Mouse (Mus musculus): Measurements from ENCODE around the gene Naaladl2. TPM values are rescaled to one million over a fixed set of nuclear protein-coding genes. Genes with fewer than 3 reads are reported as not detected.

Gene Naaladl2
- polyA plus RNA-seq, 1 experiment from 2014 or later = 2.0 TPM

- H3K27me3 ChIP-seq (ENCODE audit: control insufficient read depth, insufficient read depth, low read depth, low read length) = no peaks in the 10 kb centered on the region
- no peaks in the 10 kb centered on the region for H3K9me3 ChIP-seq (ENCODE audit: control insufficient read depth, low read length)
- H3K4me3 ChIP-seq (ENCODE audit: low read length) = no peak overlapping the region
- ATAC-seq (ENCODE audit: low read depth) = no peak
- no peaks in the 10 kb centered on the region; the same call in 1 of the 2 replicates for H3K4me1 ChIP-seq (replicated peaks; ENCODE audit: control insufficient read depth, insufficient read depth, low read length)
- H3K27ac ChIP-seq (ENCODE audit: low read length) = no peak overlapping the region
- H3K9ac ChIP-seq (ENCODE audit: low read length) = no peak overlapping the region
- 59% methylated on average over 4 of the region's 4 CpGs for WGBS
- H3K4me2 ChIP-seq (ENCODE audit: low read depth, low read length) = no peak overlapping the region
- no peaks in the 10 kb centered on the region for H3K36me3 ChIP-seq (ENCODE audit: control insufficient read depth, insufficient read depth, low read length)
Measured at GRCm38 (mm10) chr3:25113107-25113506, 31.0 kb downstream of the Naaladl2 start.

- H3K27ac ChIP-seq (ENCODE audit: low read length) = no peak overlapping the region
Measured at GRCm38 (mm10) chr3:25108997-25109396, 35.1 kb downstream of the Naaladl2 start.

DNA sequence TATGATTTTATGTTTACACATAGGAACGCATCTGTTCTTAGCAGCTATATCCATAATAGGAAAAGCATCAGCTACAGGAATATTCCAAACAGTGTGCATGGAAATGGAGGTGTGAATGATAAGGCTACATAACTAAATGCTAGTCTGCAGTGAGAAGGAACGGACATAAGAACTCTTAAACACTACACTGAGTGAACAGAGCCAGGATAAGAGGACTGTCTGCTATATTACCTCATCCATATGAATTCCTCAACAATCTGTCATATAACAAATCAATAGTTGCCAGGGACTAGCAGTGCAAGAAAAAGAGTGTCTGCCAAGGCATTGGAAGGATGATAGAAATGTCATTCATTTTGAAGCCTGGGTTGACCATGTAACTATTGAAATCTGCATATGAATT is 51.1 kb downstream of the Naaladl2 start:
- Histone ChIP-seq H3K4me1 (replicated peaks; ENCODE audit: control insufficient read depth, insufficient read depth, low read length) (no peaks in the 10 kb centered on the region), H3K4me3 (ENCODE audit: low read length) (no peak overlapping the region), H3K9ac (ENCODE audit: low read length) (no peak overlapping the region), H3K36me3 (ENCODE audit: control insufficient read depth, insufficient read depth, low read length) (no peaks in the 10 kb centered on the region), H3K27me3 (ENCODE audit: control insufficient read depth, insufficient read depth, low read depth, low read length) (no peaks in the 10 kb centered on the region), H3K27ac (ENCODE audit: low read length) (no peak overlapping the region), H3K9me3 (ENCODE audit: control insufficient read depth, low read length) (no peaks in the 10 kb centered on the region), H3K4me2 (ENCODE audit: low read depth, low read length) (no peak overlapping the region)
- no peak for ATAC-seq (ENCODE audit: low read depth)
- WGBS = 49% methylated on average over 2 of the region's 2 CpGs

More at GRCm38 (mm10) chr3:25108997-25109396, 35.1 kb downstream of the Naaladl2 start:
- Histone ChIP-seq H3K4me1 (replicated peaks; ENCODE audit: control insufficient read depth, insufficient read depth, low read length) (no peaks in the 10 kb centered on the region; the same call in 1 of the 2 replicates), H3K4me3 (ENCODE audit: low read length) (no peak overlapping the region), H3K4me2 (ENCODE audit: low read depth, low read length) (no peak overlapping the region), H3K27me3 (ENCODE audit: control insufficient read depth, insufficient read depth, low read depth, low read length) (no peaks in the 10 kb centered on the region), H3K36me3 (ENCODE audit: control insufficient read depth, insufficient read depth, low read length) (no peaks in the 10 kb centered on the region), H3K9me3 (ENCODE audit: control insufficient read depth, low read length) (no peaks in the 10 kb centered on the region), H3K9ac (ENCODE audit: low read length) (no peak overlapping the region)
- 22% methylated on average over 3 of the region's 3 CpGs for WGBS
- ATAC-seq (ENCODE audit: low read depth) = peak; percentile 100

DNA sequence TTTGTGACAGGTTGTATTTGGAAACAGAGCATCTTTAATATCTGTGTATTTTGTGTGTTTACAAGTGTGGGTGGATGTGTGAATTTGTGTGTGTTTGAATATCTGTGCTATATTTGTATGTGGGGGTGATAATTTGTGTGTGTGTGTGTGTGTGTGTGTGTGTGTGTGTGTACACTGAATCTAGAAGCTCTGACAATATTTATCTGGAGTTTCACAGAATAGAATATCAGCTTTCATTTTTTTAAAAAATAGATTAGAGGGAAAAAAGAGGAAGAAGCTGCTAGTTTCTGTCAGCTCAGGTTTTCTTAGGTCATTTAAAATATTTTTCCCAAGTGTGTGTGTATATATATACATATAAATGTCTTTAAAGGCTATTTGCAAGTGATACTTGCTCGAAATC is 68.3 kb downstream of the Naaladl2 start:
- no peak for ATAC-seq (ENCODE audit: low read depth)
- 79% methylated on average over 1 of the region's 1 CpGs for WGBS

GRCm38 (mm10) chr3:25074266-25074665 is 69.8 kb downstream of the Naaladl2 start:
- H3K36me3 ChIP-seq (ENCODE audit: control insufficient read depth, insufficient read depth, low read length) = no peaks in the 10 kb centered on the region
- 65% methylated on average over 4 of the region's 4 CpGs for WGBS
- H3K4me3 ChIP-seq (ENCODE audit: low read length) = no peak overlapping the region
- no peaks in the 10 kb centered on the region for H3K27me3 ChIP-seq (ENCODE audit: control insufficient read depth, insufficient read depth, low read depth, low read length)
- ATAC-seq (ENCODE audit: low read depth) = no peak
- no peak overlapping the region for H3K27ac ChIP-seq (ENCODE audit: low read length)
- no peaks in the 10 kb centered on the region for H3K4me1 ChIP-seq (replicated peaks; ENCODE audit: control insufficient read depth, insufficient read depth, low read length)
- H3K9me3 ChIP-seq (ENCODE audit: control insufficient read depth, low read length) = no peaks in the 10 kb centered on the region
- no peak overlapping the region for H3K9ac ChIP-seq (ENCODE audit: low read length)
- no peak overlapping the region for H3K4me2 ChIP-seq (ENCODE audit: low read depth, low read length)

More for the DNA sequence above, 68.3 kb downstream of the Naaladl2 start:
- Histone ChIP-seq H3K36me3 (ENCODE audit: control insufficient read depth, insufficient read depth, low read length) (no peaks in the 10 kb centered on the region), H3K4me2 (ENCODE audit: low read depth, low read length) (no peak overlapping the region), H3K27ac (ENCODE audit: low read length) (no peak overlapping the region), H3K9ac (ENCODE audit: low read length) (no peak overlapping the region), H3K4me1 (replicated peaks; ENCODE audit: control insufficient read depth, insufficient read depth, low read length) (no peaks in the 10 kb centered on the region), H3K9me3 (ENCODE audit: control insufficient read depth, low read length) (no peaks in the 10 kb centered on the region), H3K4me3 (ENCODE audit: low read length) (no peak overlapping the region), H3K27me3 (ENCODE audit: control insufficient read depth, insufficient read depth, low read depth, low read length) (no peaks in the 10 kb centered on the region)

DNA sequence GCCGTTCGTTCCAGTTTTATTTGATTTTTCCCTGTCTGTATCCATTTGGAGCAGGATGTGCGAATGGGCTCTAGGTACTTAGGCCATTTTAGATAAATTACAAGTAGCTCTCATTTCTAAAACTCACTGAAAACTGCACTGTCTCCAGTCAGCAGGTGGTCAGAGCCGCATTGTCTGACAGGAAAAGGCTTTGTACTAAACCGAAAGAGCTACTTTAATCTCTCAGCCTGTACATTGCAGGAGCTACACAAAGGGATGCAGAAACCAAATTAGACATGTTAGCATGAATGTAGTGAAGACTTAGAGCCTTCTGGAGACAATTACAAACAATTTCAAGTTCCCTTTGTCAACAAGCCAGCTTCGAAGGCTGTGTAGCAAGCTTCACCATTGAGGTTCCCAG is 70.2 kb downstream of the Naaladl2 start:
- no peak for ATAC-seq (ENCODE audit: low read depth)
- H3K27me3 ChIP-seq (ENCODE audit: control insufficient read depth, insufficient read depth, low read depth, low read length) = no peaks in the 10 kb centered on the region
- H3K27ac ChIP-seq (ENCODE audit: low read length) = no peak overlapping the region
- no peaks in the 10 kb centered on the region for H3K4me1 ChIP-seq (replicated peaks; ENCODE audit: control insufficient read depth, insufficient read depth, low read length)
- no peak overlapping the region for H3K4me3 ChIP-seq (ENCODE audit: low read length)
- no peak overlapping the region for H3K4me2 ChIP-seq (ENCODE audit: low read depth, low read length)
- H3K9me3 ChIP-seq (ENCODE audit: control insufficient read depth, low read length) = no peaks in the 10 kb centered on the region
- H3K36me3 ChIP-seq (ENCODE audit: control insufficient read depth, insufficient read depth, low read length) = no peaks in the 10 kb centered on the region
- WGBS = 74% methylated on average over 6 of the region's 6 CpGs
- no peak overlapping the region for H3K9ac ChIP-seq (ENCODE audit: low read length)

GRCm38 (mm10) chr3:25063217-25063616 is 80.8 kb downstream of the Naaladl2 start:
- Histone ChIP-seq H3K4me3 (ENCODE audit: low read length) (no peak overlapping the region), H3K36me3 (ENCODE audit: control insufficient read depth, insufficient read depth, low read length) (no peaks in the 10 kb centered on the region), H3K27ac (ENCODE audit: low read length) (no peak overlapping the region), H3K27me3 (ENCODE audit: control insufficient read depth, insufficient read depth, low read depth, low read length) (no peaks in the 10 kb centered on the region), H3K4me2 (ENCODE audit: low read depth, low read length) (no peak overlapping the region), H3K9ac (ENCODE audit: low read length) (no peak overlapping the region), H3K4me1 (replicated peaks; ENCODE audit: control insufficient read depth, insufficient read depth, low read length) (no peaks in the 10 kb centered on the region), H3K9me3 (ENCODE audit: control insufficient read depth, low read length) (no peaks in the 10 kb centered on the region)
- WGBS = 74% methylated on average over 4 of the region's 4 CpGs
- ATAC-seq (ENCODE audit: low read depth) = no peak

GRCm38 (mm10) chr3:25052975-25053374 is 91.1 kb downstream of the Naaladl2 start:
- no peak for ATAC-seq (ENCODE audit: low read depth)
- H3K36me3 ChIP-seq (ENCODE audit: control insufficient read depth, insufficient read depth, low read length) = no peaks in the 10 kb centered on the region
- no peaks in the 10 kb centered on the region for H3K9me3 ChIP-seq (ENCODE audit: control insufficient read depth, low read length)
- no peak overlapping the region for H3K27ac ChIP-seq (ENCODE audit: low read length)
- H3K4me1 ChIP-seq (replicated peaks; ENCODE audit: control insufficient read depth, insufficient read depth, low read length) = no peaks in the 10 kb centered on the region
- H3K9ac ChIP-seq (ENCODE audit: low read length) = no peak overlapping the region
- H3K27me3 ChIP-seq (ENCODE audit: control insufficient read depth, insufficient read depth, low read depth, low read length) = no peaks in the 10 kb centered on the region
- H3K4me2 ChIP-seq (ENCODE audit: low read depth, low read length) = no peak overlapping the region
- WGBS = 27% methylated on average over 2 of the region's 2 CpGs
- H3K4me3 ChIP-seq (ENCODE audit: low read length) = no peak overlapping the region

DNA sequence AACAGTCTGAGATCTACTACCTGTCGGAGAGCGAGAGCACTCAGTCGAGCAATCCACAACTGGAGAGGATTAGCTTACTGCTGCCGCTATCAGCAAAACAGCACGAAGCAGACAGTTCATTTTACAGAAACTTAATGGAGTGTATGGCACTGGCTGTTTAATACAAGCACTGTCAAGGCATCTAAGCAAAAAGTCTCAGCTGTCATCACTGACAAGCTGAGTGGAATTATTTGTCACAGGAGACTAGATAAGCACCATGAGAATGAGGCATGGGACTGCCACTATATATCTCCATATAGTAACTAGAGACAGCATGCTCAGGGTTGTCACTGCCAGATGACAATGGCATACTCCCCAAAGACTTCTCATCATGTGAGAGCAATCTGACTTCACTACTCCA is 124.1 kb downstream of the Naaladl2 start:
- ATAC-seq (ENCODE audit: low read depth) = no peak
- Histone ChIP-seq H3K27ac (ENCODE audit: low read length) (no peak overlapping the region), H3K9ac (ENCODE audit: low read length) (no peak overlapping the region), H3K4me3 (ENCODE audit: low read length) (no peak overlapping the region), H3K36me3 (ENCODE audit: control insufficient read depth, insufficient read depth, low read length) (no peaks in the 10 kb centered on the region), H3K27me3 (ENCODE audit: control insufficient read depth, insufficient read depth, low read depth, low read length) (no peaks in the 10 kb centered on the region), H3K4me2 (ENCODE audit: low read depth, low read length) (no peak overlapping the region), H3K4me1 (replicated peaks; ENCODE audit: control insufficient read depth, insufficient read depth, low read length) (no peaks in the 10 kb centered on the region), H3K9me3 (ENCODE audit: control insufficient read depth, low read length) (no peaks in the 10 kb centered on the region)
- WGBS = 43% methylated on average over 5 of the region's 5 CpGs

DNA sequence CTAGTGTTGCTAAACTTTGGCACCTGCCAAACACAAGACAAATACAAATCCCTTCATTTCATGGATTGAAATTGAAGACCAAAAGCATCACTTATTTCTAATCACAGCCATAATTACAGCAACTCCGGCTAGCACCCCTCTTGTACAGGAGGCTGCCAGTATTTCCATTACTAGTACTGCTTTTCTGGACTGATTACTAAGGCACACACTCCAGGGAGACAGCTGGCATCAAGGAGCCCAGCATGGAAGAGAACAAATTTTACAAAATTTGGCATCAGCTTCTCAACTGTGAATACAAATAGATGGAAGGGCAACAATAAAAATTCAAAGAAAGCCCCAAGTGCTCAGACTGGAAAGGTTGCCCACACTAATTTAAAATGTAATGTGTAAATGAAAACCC is 133.3 kb downstream of the Naaladl2 start:
- H3K4me2 ChIP-seq (ENCODE audit: low read depth, low read length) = no peak overlapping the region
- ATAC-seq (ENCODE audit: low read depth) = no peak
- 88% methylated on average over 1 of the region's 1 CpGs for WGBS
- H3K9ac ChIP-seq (ENCODE audit: low read length) = no peak overlapping the region
- H3K4me3 ChIP-seq (ENCODE audit: low read length) = no peak overlapping the region
- H3K27me3 ChIP-seq (ENCODE audit: control insufficient read depth, insufficient read depth, low read depth, low read length) = no peaks in the 10 kb centered on the region
- H3K4me1 ChIP-seq (replicated peaks; ENCODE audit: control insufficient read depth, insufficient read depth, low read length) = no peaks in the 10 kb centered on the region
- no peak overlapping the region for H3K27ac ChIP-seq (ENCODE audit: low read length)
- H3K9me3 ChIP-seq (ENCODE audit: control insufficient read depth, low read length) = no peaks in the 10 kb centered on the region
- no peaks in the 10 kb centered on the region for H3K36me3 ChIP-seq (ENCODE audit: control insufficient read depth, insufficient read depth, low read length)
